Mouse (Mus musculus): ENCODE data around the gene Gm19426. TPM values are rescaled to one million over a fixed set of nuclear protein-coding genes. Genes with fewer than 3 reads are reported as not detected.

Gene Gm19426
- not detected for polyA plus RNA-seq (2017; shearing (Covaris generic))

GRCm38 (mm10) chr2:84743561-84743960 is at the start of gene Gm19426:
Gene Gm19426, minus strand, starts transcription at chr2:84743655.

GRCm38 (mm10) chr2:84775241-84775640 is 31.8 kb upstream of the Gm19426 start, which contains the start of gene Serping1:
Gene Serping1, minus strand, starts transcription at chr2:84775444.

GRCm38 (mm10) chr2:84733579-84734300 is 9.7 kb downstream of the Gm19426 start, which contains the start of gene Ypel4:
Gene Ypel4, plus strand, starts transcription at chr2:84734058.

GRCm38 (mm10) chr2:84727172-84727858 is 16.1 kb downstream of the Gm19426 start, which contains the start of gene Clp1:
Gene Clp1, minus strand, starts transcription at chr2:84727350.

GRCm38 (mm10) chr2:84714811-84715561 is 28.5 kb downstream of the Gm19426 start, which contains the start of gene Zdhhc5:
Gene Zdhhc5, minus strand, starts transcription at chr2:84715180.

Other genes starting within 250 kb of the Gm19426 start
- 0.29 TPM for gene Ctnnd1, start 92.9 kb downstream of the Gm19426 start, polyA plus RNA-seq (2017; shearing (Covaris generic))
- gene Btbd18, start 84.6 kb downstream of the Gm19426 start, polyA plus RNA-seq (2017; shearing (Covaris generic)) = not detected
- gene Selenoh, start 72.9 kb downstream of the Gm19426 start, polyA plus RNA-seq (2017; shearing (Covaris generic)) = 49.8 TPM
- gene Gm28635, start 65.6 kb downstream of the Gm19426 start, polyA plus RNA-seq (2017; shearing (Covaris generic)) = not detected
- 14.3 TPM for gene Med19, start 65.3 kb downstream of the Gm19426 start, polyA plus RNA-seq (2017; shearing (Covaris generic))
- 45.2 TPM for gene Tmx2, start 64.5 kb downstream of the Gm19426 start, polyA plus RNA-seq (2017; shearing (Covaris generic))
- gene Zdhhc5, start 28.5 kb downstream of the Gm19426 start, polyA plus RNA-seq (2017; shearing (Covaris generic)) = 50.4 TPM
- 75.6 TPM for gene Clp1, start 16.3 kb downstream of the Gm19426 start, polyA plus RNA-seq (2017; shearing (Covaris generic))
- 1.5 TPM for gene Ypel4, start 9.6 kb downstream of the Gm19426 start, polyA plus RNA-seq (2017; shearing (Covaris generic))
- not detected for gene Serping1, start 31.8 kb upstream of the Gm19426 start, polyA plus RNA-seq (2017; shearing (Covaris generic))
- gene Ube2l6, start 55.2 kb upstream of the Gm19426 start, polyA plus RNA-seq (2017; shearing (Covaris generic)) = 3.2 TPM
- gene Smtnl1, start 79.0 kb upstream of the Gm19426 start, polyA plus RNA-seq (2017; shearing (Covaris generic)) = not detected
- 13.5 TPM for gene Timm10, start 83.3 kb upstream of the Gm19426 start, polyA plus RNA-seq (2017; shearing (Covaris generic))
- 11.1 TPM for gene Slc43a1, start 95.2 kb upstream of the Gm19426 start, polyA plus RNA-seq (2017; shearing (Covaris generic))
- gene Rtn4rl2, start 143.1 kb upstream of the Gm19426 start, polyA plus RNA-seq (2017; shearing (Covaris generic)) = not detected
- gene Slc43a3, start 192.9 kb upstream of the Gm19426 start, polyA plus RNA-seq (2017; shearing (Covaris generic)) = 1.0 TPM
- not detected for gene Prg2, start 236.8 kb upstream of the Gm19426 start, polyA plus RNA-seq (2017; shearing (Covaris generic))
- not detected for gene Prg3, start 244.6 kb upstream of the Gm19426 start, polyA plus RNA-seq (2017; shearing (Covaris generic))